Mouse (Mus musculus): Measurements from ENCODE around the gene Ly6g5b. TPM values are rescaled to one million over a fixed set of nuclear protein-coding genes. Genes with fewer than 3 reads are reported as not detected.

The Ly6g5b gene
- polyA plus RNA-seq, 1 experiment, result 0.28 TPM

DNA sequence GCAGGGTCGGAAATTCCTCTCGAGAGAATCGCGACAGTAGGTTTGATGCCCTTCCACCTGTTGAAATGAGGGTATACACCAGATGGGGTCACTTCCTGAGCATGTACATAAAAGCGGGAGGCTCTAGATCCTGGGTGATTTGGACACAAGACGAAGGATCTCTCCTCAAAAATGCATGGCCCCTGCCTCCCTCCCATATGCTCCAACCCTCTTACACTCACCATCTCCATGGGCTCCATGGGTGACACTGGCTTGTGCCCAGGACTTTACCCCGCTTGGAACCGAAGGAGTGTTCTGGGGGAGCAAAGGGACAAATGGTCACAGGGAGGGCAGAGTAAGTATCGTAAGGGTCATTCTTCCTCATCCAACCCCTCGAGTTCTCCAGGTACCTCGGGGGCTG lies 46.2 kb upstream of the Ly6g5b start:
- TF ChIP-seq CEBPB (IDR thresholded peaks at IDR 0.05; ENCODE audit: low read depth) (no peak), MAX (IDR thresholded peaks at IDR 0.05) (no peak), MYOG (IDR thresholded peaks at IDR 0.05; ENCODE audit: control insufficient read depth, extremely low read depth, insufficient read length) (no peak), CTCF (IDR thresholded peaks at IDR 0.05; ENCODE audit: control insufficient read depth, insufficient read depth, insufficient read length) (no peak), USF1 (IDR thresholded peaks at IDR 0.05; ENCODE audit: low read depth) (no peak), FOSL1 (IDR thresholded peaks at IDR 0.05; ENCODE audit: insufficient read depth, low read length, poor library complexity, severe bottlenecking) (no peak), MYOD1 (IDR thresholded peaks at IDR 0.05; ENCODE audit: control insufficient read depth, insufficient read length, low read depth) (no peak)
- Histone ChIP-seq H3ac (ENCODE audit: control insufficient read depth, insufficient read length, low read depth) (no peak overlapping the region), H3K79me2 (ENCODE audit: control insufficient read depth, insufficient read depth) (peaks cover 90% of the 10 kb centered on the region), H3K79me3 (ENCODE audit: low read depth) (peaks cover 65% of the 10 kb centered on the region), H3K27me3 (ENCODE audit: control insufficient read depth, insufficient read depth, insufficient read length) (no peaks in the 10 kb centered on the region), H3K4me3 (ENCODE audit: insufficient read depth, poor library complexity, severe bottlenecking) (no peak overlapping the region), H3K36me3 (ENCODE audit: control insufficient read depth, insufficient read depth) (peaks cover 68% of the 10 kb centered on the region)

DNA sequence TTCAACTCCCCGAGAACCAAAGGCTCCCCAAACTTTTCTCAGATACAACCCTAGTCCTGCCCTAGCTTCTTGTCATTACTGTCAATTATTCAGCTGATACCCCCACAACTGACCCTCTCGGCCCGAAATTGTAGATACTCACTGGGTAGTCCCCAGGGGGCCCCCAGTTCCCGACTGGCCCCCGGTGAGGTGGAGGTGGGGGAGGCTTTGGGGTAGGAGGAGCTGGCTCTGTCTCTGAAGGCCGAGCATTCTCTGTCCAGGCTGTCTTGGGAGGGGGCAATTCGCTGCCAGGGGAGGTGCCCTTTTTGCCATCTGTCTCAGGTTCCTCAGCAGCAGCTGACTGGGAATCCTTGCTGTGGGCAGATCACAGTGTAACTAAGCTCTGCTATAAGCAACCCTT lies 44.4 kb upstream of the Ly6g5b start:
- TF ChIP-seq MYOG (IDR thresholded peaks at IDR 0.05; ENCODE audit: control insufficient read depth, extremely low read depth, insufficient read length) (no peak), USF1 (IDR thresholded peaks at IDR 0.05; ENCODE audit: low read depth) (no peak), CTCF (IDR thresholded peaks at IDR 0.05; ENCODE audit: control insufficient read depth, insufficient read depth, insufficient read length) (no peak), FOSL1 (IDR thresholded peaks at IDR 0.05; ENCODE audit: insufficient read depth, low read length, poor library complexity, severe bottlenecking) (no peak), CEBPB (IDR thresholded peaks at IDR 0.05; ENCODE audit: low read depth) (no peak), MAX (IDR thresholded peaks at IDR 0.05) (no peak), MYOD1 (IDR thresholded peaks at IDR 0.05; ENCODE audit: control insufficient read depth, insufficient read length, low read depth) (no peak)
- no peaks in the 10 kb centered on the region for H3K27me3 ChIP-seq (ENCODE audit: control insufficient read depth, insufficient read depth, insufficient read length)
- H3K79me3 ChIP-seq (ENCODE audit: low read depth), result peaks cover 70% of the 10 kb centered on the region
- H3K36me3 ChIP-seq (ENCODE audit: control insufficient read depth, insufficient read depth), result peaks cover 86% of the 10 kb centered on the region
- H3ac ChIP-seq (ENCODE audit: control insufficient read depth, insufficient read length, low read depth), result no peak overlapping the region
- H3K4me3 ChIP-seq (ENCODE audit: insufficient read depth, poor library complexity, severe bottlenecking), result no peak overlapping the region
- peaks cover 99% of the 10 kb centered on the region for H3K79me2 ChIP-seq (ENCODE audit: control insufficient read depth, insufficient read depth)

- H3K36me3 ChIP-seq (ENCODE audit: control insufficient read depth, insufficient read depth), result peaks cover 91% of the 10 kb centered on the region
- H3K79me3 ChIP-seq (ENCODE audit: low read depth), result peaks cover 67% of the 10 kb centered on the region
- no peak overlapping the region for H3ac ChIP-seq (ENCODE audit: control insufficient read depth, insufficient read length, low read depth)
- H3K79me2 ChIP-seq (ENCODE audit: control insufficient read depth, insufficient read depth), result peaks cover 97% of the 10 kb centered on the region
- H3K4me3 ChIP-seq (ENCODE audit: insufficient read depth, poor library complexity, severe bottlenecking), result no peak overlapping the region
- TF ChIP-seq USF1 (IDR thresholded peaks at IDR 0.05; ENCODE audit: low read depth), result no peak
- no peak for TF ChIP-seq FOSL1 (IDR thresholded peaks at IDR 0.05; ENCODE audit: insufficient read depth, low read length, poor library complexity, severe bottlenecking)
- TF ChIP-seq MYOD1 (IDR thresholded peaks at IDR 0.05; ENCODE audit: control insufficient read depth, insufficient read length, low read depth), result no peak
- TF ChIP-seq CTCF (IDR thresholded peaks at IDR 0.05; ENCODE audit: control insufficient read depth, insufficient read depth, insufficient read length), result no peak
- no peak for TF ChIP-seq MAX (IDR thresholded peaks at IDR 0.05)
- TF ChIP-seq MYOG (IDR thresholded peaks at IDR 0.05; ENCODE audit: control insufficient read depth, extremely low read depth, insufficient read length), result no peak
- TF ChIP-seq CEBPB (IDR thresholded peaks at IDR 0.05; ENCODE audit: low read depth), result no peak
- no peaks in the 10 kb centered on the region for H3K27me3 ChIP-seq (ENCODE audit: control insufficient read depth, insufficient read depth, insufficient read length)
These were observed 43.8 kb upstream of the Ly6g5b start for GRCm38 (mm10) chr17:35158850-35159593.

DNA sequence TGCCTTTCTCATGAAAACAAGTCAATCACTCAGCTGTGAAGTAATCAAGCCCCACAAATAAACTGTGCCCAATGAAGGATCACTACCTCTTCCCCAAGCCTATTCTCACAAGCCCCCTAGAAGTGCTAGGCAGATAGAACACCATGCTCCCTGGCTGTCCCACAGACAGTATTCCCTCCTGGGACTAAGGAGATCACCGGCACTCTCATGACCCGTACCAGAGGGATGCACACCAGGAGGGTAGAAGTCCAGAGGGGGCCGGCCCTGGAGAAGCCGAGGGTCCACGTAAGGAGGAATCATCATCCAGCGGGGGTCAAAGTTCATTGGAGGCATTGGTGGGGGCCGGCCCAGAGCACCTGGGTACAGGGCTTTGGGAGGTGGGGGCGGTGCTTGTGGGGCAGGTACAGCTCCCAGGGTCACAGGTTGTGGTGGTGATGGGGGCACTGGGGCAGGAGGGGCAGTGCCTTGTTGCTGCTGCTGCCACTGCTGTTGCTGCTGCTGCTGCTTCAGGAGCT lies 42.5 kb upstream of the Ly6g5b start:
- H3K79me2 ChIP-seq (ENCODE audit: control insufficient read depth, insufficient read depth), result peaks cover 94% of the 10 kb centered on the region
- H3K79me3 ChIP-seq (ENCODE audit: low read depth), result peaks cover 56% of the 10 kb centered on the region
- TF ChIP-seq MYOD1 (IDR thresholded peaks at IDR 0.05; ENCODE audit: control insufficient read depth, insufficient read length, low read depth) (no peak), MYOG (IDR thresholded peaks at IDR 0.05; ENCODE audit: control insufficient read depth, extremely low read depth, insufficient read length) (no peak)
- H3K4me3 ChIP-seq (ENCODE audit: insufficient read depth, poor library complexity, severe bottlenecking), result no peak overlapping the region
- no peaks in the 10 kb centered on the region for H3K27me3 ChIP-seq (ENCODE audit: control insufficient read depth, insufficient read depth, insufficient read length)
- peaks cover 100% of the 10 kb centered on the region for H3K36me3 ChIP-seq (ENCODE audit: control insufficient read depth, insufficient read depth)
- no peak overlapping the region for H3ac ChIP-seq (ENCODE audit: control insufficient read depth, insufficient read length, low read depth)

DNA sequence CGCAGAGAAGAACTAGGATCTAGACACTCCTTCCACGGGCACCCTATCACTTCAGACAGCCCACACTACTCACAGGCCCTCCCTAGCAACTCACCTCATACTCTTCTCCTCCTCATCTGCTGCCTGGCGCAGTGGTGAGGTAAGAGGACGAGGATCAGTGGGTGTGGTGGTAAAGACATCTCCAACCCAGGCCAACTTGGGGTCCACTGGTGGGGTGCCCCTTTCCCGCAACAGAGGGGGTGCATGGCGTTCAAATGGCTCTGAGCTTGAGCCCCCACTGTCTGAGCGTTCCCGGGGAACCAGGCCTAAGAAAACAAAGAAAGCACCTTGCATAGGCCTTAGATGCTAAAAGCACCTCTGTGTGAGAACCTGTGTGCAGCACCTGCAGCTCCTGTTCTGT lies 42.0 kb upstream of the Ly6g5b start:
- Histone ChIP-seq H3ac (ENCODE audit: control insufficient read depth, insufficient read length, low read depth) (no peak overlapping the region), H3K36me3 (ENCODE audit: control insufficient read depth, insufficient read depth) (peaks cover 100% of the 10 kb centered on the region), H3K79me2 (ENCODE audit: control insufficient read depth, insufficient read depth) (peaks cover 94% of the 10 kb centered on the region), H3K27me3 (ENCODE audit: control insufficient read depth, insufficient read depth, insufficient read length) (no peaks in the 10 kb centered on the region), H3K79me3 (ENCODE audit: low read depth) (peaks cover 51% of the 10 kb centered on the region), H3K4me3 (ENCODE audit: insufficient read depth, poor library complexity, severe bottlenecking) (no peak overlapping the region)
- TF ChIP-seq USF1 (IDR thresholded peaks at IDR 0.05; ENCODE audit: low read depth) (no peak), CEBPB (IDR thresholded peaks at IDR 0.05; ENCODE audit: low read depth) (no peak), MAX (IDR thresholded peaks at IDR 0.05) (no peak), FOSL1 (IDR thresholded peaks at IDR 0.05; ENCODE audit: insufficient read depth, low read length, poor library complexity, severe bottlenecking) (no peak), CTCF (IDR thresholded peaks at IDR 0.05; ENCODE audit: control insufficient read depth, insufficient read depth, insufficient read length) (no peak), MYOG (IDR thresholded peaks at IDR 0.05; ENCODE audit: control insufficient read depth, extremely low read depth, insufficient read length) (no peak), MYOD1 (IDR thresholded peaks at IDR 0.05; ENCODE audit: control insufficient read depth, insufficient read length, low read depth) (no peak)

Measured in C2C12 (cell line).